Mouse (Mus musculus) megakaryocyte, adult 5-6 weeks (primary cell): ENCODE data around the gene Pttg1. TPM values are rescaled to one million over a fixed set of nuclear protein-coding genes. Genes with fewer than 3 reads are reported as not detected.

Source experiments
- ATAC-seq: 2 replicates; pipeline ENCODE4 v1.8.0; 2016; ENCODE audit warnings: mild to moderate bottlenecking, inconsistent platforms; ENCODE audit not compliant: poor library complexity, severe bottlenecking
- total RNA-seq, 2 experiments: library from RNA; stranded (forward) in 1 of 2; stranded (reverse) in 1 of 2; fragments of 153-499, 151-499 nt in 1 of 2; fragments of 221-1000, 200-1000 nt in 1 of 2; gene quantifications; 2 replicates each; pipeline versions ENCODE4 v1.2.3 to v1.2.4; 2015 to 2017

The Pttg1 gene
- total RNA-seq, 2 experiments from 2014 or later: 44.4 to 49.6 TPM

- peak; percentile 91 for ATAC-seq
Observed at GRCm38 (mm10) chr11:43411413-43411812, 14.6 kb downstream of the Pttg1 start.

GRCm38 (mm10) chr11:43410291-43410690, 15.8 kb downstream of the Pttg1 start:
- ATAC-seq: no peak

GRCm38 (mm10) chr11:43408888-43409287, 17.2 kb downstream of the Pttg1 start:
- no peak for ATAC-seq

GRCm38 (mm10) chr11:43404150-43404807, 21.8 kb downstream of the Pttg1 start:
- no peak for ATAC-seq

- ATAC-seq: no peak
Observed at GRCm38 (mm10) chr11:43400131-43400530, 25.9 kb downstream of the Pttg1 start.

GRCm38 (mm10) chr11:43399297-43399696, 26.8 kb downstream of the Pttg1 start:
- ATAC-seq: no peak; the same call in 1 of the 2 replicates

GRCm38 (mm10) chr11:43396672-43397071, 29.4 kb downstream of the Pttg1 start:
- ATAC-seq: no peak

GRCm38 (mm10) chr11:43396246-43396645, 29.8 kb downstream of the Pttg1 start:
- ATAC-seq: no peak

GRCm38 (mm10) chr11:43395073-43395948, 30.7 kb downstream of the Pttg1 start:
- peak; percentile 54 for ATAC-seq

GRCm38 (mm10) chr11:43393325-43393724, 32.7 kb downstream of the Pttg1 start:
- ATAC-seq: no peak

GRCm38 (mm10) chr11:43392757-43393156, 33.3 kb downstream of the Pttg1 start:
- no peak for ATAC-seq

- ATAC-seq: no peak
Observed at GRCm38 (mm10) chr11:43389118-43389517, 36.9 kb downstream of the Pttg1 start.

GRCm38 (mm10) chr11:43388122-43389097, 37.6 kb downstream of the Pttg1 start:
- ATAC-seq: no peak

- no peak for ATAC-seq
Observed at GRCm38 (mm10) chr11:43387004-43387880, 38.8 kb downstream of the Pttg1 start.

GRCm38 (mm10) chr11:43385716-43386115, 40.3 kb downstream of the Pttg1 start:
- ATAC-seq: no peak

- peak; percentile 94 for ATAC-seq
Observed at GRCm38 (mm10) chr11:43385055-43385649, 40.9 kb downstream of the Pttg1 start.

GRCm38 (mm10) chr11:43383581-43383980, 42.5 kb downstream of the Pttg1 start:
- ATAC-seq: no peak

GRCm38 (mm10) chr11:43380901-43381300, 45.1 kb downstream of the Pttg1 start:
- ATAC-seq: no peak

- no peak for ATAC-seq
Observed at GRCm38 (mm10) chr11:43379911-43380485, 46.1 kb downstream of the Pttg1 start.
